7 mouse cellular contexts compared by ENCODE assay signal in the genomic region with DNA sequence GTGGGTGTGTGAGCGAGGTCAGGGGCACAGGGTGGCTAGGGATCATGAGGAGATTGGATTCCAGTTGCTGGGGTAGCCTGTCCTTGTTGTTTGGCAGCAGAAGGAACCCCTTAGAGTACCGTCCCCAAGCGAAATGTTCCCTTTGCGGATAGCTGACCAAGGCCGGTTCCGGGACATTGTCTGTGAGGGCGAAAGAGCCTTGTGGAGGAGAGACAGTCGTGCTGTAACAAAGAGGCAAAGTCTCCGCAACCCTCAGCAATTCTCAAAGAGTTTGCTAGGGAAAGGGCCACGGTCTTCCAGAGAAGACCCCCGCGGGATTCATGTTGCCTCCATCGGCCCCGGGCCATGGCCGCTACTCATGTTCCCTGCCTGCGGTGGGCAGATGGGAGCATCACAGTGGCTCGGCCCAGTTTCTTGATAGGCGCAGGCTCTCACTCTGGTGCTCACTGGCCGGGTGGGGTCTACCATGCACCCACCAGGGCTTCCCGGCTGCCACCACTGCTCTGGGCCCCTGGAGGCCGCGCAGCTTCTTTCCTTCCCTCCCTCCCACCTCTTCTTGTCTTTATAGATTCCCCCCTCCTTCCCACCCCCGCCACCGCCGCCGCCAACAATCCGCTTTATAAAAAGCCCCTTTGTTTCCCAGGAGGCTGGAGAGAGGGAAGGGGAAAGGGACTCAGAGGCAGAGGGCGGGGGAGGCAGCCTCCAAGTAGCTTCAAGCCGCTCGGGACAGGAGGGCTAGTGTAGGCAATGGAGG. TPM values are rescaled to one million over a fixed set of nuclear protein-coding genes. Genes with fewer than 3 reads are reported as not detected.
A peak's percentile ranks its signal among the peaks of the same experiment; 100 is the strongest.
DNase-seq lines count a peak whose midpoint lies in the region; ATAC-seq lines count a peak whose summit lies in the region.

No protein-coding gene starts in this region.

- peak overlapping the region; percentile 67 for H3K4me2 ChIP-seq in forebrain, embryonic 12.5 days
- peak overlapping the region; percentile 67 for H3K4me2 ChIP-seq in hindbrain, embryonic 11.5 days (replicated peaks; ENCODE audit: low read depth, low read length)
- H3K4me2 ChIP-seq in midbrain, embryonic 14.5 days (ENCODE audit: low read length): peak overlapping the region; percentile 69

- peaks cover 13% of the 10 kb centered on the region; the same call in 1 of the 2 replicates for H3K27me3 ChIP-seq in forebrain, embryonic 12.5 days
- peaks cover 8% of the 10 kb centered on the region; the same call in 1 of the 2 replicates for H3K27me3 ChIP-seq in hindbrain, embryonic 11.5 days (ENCODE audit: control insufficient read depth, insufficient read depth, low read length)
- no peaks in the 10 kb centered on the region for H3K27me3 ChIP-seq in midbrain, embryonic 14.5 days (ENCODE audit: control insufficient read depth, insufficient read depth, low read length)

- no peaks in the 10 kb centered on the region for H3K9me3 ChIP-seq in forebrain, embryonic 12.5 days
- H3K9me3 ChIP-seq in hindbrain, embryonic 11.5 days (ENCODE audit: control insufficient read depth, low read length): no peaks in the 10 kb centered on the region
- H3K9me3 ChIP-seq in midbrain, embryonic 14.5 days (ENCODE audit: control insufficient read depth, low read length): no peaks in the 10 kb centered on the region

- 22% methylated on average over 30 of the region's 30 CpGs for WGBS in forebrain, embryonic 12.5 days
- 27% methylated on average over 25 of the region's 30 CpGs for WGBS in hindbrain, embryonic 11.5 days
- WGBS in midbrain, embryonic 14.5 days: 30% methylated on average over 30 of the region's 30 CpGs

- no peaks in the 10 kb centered on the region for H3K36me3 ChIP-seq in forebrain, embryonic 12.5 days (replicated peaks)
- no peaks in the 10 kb centered on the region for H3K36me3 ChIP-seq in hindbrain, embryonic 11.5 days (ENCODE audit: control insufficient read depth, insufficient read depth, low read length)
- H3K36me3 ChIP-seq in midbrain, embryonic 14.5 days (ENCODE audit: control insufficient read depth, insufficient read depth, low read length): no peaks in the 10 kb centered on the region

- ATAC-seq in forebrain, embryonic 12.5 days (ENCODE audit: low FRiP score): peak; percentile 83
- ATAC-seq in hindbrain, embryonic 11.5 days (ENCODE audit: low FRiP score): peak; percentile 84
- peak; percentile 71 for ATAC-seq in midbrain, embryonic 14.5 days (ENCODE audit: low FRiP score, low TSS enrichment)

- peak overlapping the region; percentile 90 for H3K27ac ChIP-seq in forebrain, embryonic 12.5 days
- H3K27ac ChIP-seq in hindbrain, embryonic 11.5 days (ENCODE audit: low read depth, low read length): peak overlapping the region; percentile 60
- peak overlapping the region; percentile 81 for H3K27ac ChIP-seq in midbrain, embryonic 14.5 days (replicated peaks; ENCODE audit: low read depth, low read length)

- intact Hi-C loops in left cerebral cortex, postnatal 25 days (cut with DNase I): loop anchor here (1.0 to 5.0 kb wide), 7 partner anchors 51 to 469 kb away; a partner anchor contains a TSS

- DNase-seq in adrenal gland, adult 18-20 months (ENCODE audit: low spot score in 2 of 2): peak; percentile 23 to 26
- peak; percentile 26 to 30 for DNase-seq in adrenal gland, postnatal 36 days
- peak; percentile 57 for DNase-seq in hindbrain, embryonic 11.5 days (ENCODE audit: low spot score)
- DNase-seq in left cerebral cortex, postnatal 25 days (ENCODE audit: low spot score in 2 of 2): peak; percentile 23
- peak; percentile 71 for DNase-seq in midbrain, embryonic 14.5 days
- DNase-seq in urinary bladder, postnatal 36 days (ENCODE audit: low spot score in 2 of 2): peak; percentile 4 to 6

- H3K4me3 ChIP-seq in forebrain, embryonic 12.5 days (replicated peaks): peak overlapping the region; percentile 55
- H3K4me3 ChIP-seq in hindbrain, embryonic 11.5 days (ENCODE audit: low read depth, low read length): peak overlapping the region; percentile 40
- H3K4me3 ChIP-seq in midbrain, embryonic 14.5 days (replicated peaks; ENCODE audit: low read depth, low read length): peak overlapping the region; percentile 50

- peaks cover 13% of the 10 kb centered on the region for H3K4me1 ChIP-seq in forebrain, embryonic 12.5 days
- no peaks in the 10 kb centered on the region for H3K4me1 ChIP-seq in hindbrain, embryonic 11.5 days (replicated peaks; ENCODE audit: control insufficient read depth, insufficient read depth, low read length)
- H3K4me1 ChIP-seq in midbrain, embryonic 14.5 days (ENCODE audit: control insufficient read depth, insufficient read depth, low read length): 0 out of 2 replicates have a peak, but pooled peaks cover 3% of the 10 kb centered on the region

- H3K9ac ChIP-seq in forebrain, embryonic 12.5 days: peak overlapping the region; percentile 68
- peak overlapping the region; percentile 59 for H3K9ac ChIP-seq in hindbrain, embryonic 11.5 days (ENCODE audit: low read depth, low read length)
- peak overlapping the region; percentile 59 for H3K9ac ChIP-seq in midbrain, embryonic 14.5 days (replicated peaks; ENCODE audit: low read length)

RNA-seq across cellular contexts. Expression of a gene that starts 1.5 kb away (rescaled TPM):
- total RNA-seq in adrenal gland, adult 18-20 months (2021): 10 to 100 TPM in 1 of 2 experiments, 1 to 10 TPM in 1; 9.9 to 18.2 TPM
- 10 to 100 TPM; 15.3 to 19.3 TPM for total RNA-seq in adrenal gland, postnatal 36 days (2021)
- polyA plus RNA-seq in forebrain, embryonic 12.5 days (2016; fragmentation: Nextera tagmentation; extraction: Ambion mirVana): 8.2 and 9.7 TPM in 2 replicates
- polyA plus RNA-seq in hindbrain, embryonic 11.5 days (2014; fragmentation: Nextera tagmentation; extraction: Ambion mirVana): 5.1 and 5.2 TPM in 2 replicates
- 10 to 100 TPM; 31.8 to 35.2 TPM for total RNA-seq in left cerebral cortex, postnatal 25 days (2021)
- polyA plus RNA-seq in midbrain, embryonic 14.5 days (2014; fragmentation: Nextera tagmentation; extraction: Ambion mirVana): 6.7 and 8.6 TPM in 2 replicates

Comparison
In these comparisons a context has a peak if more than half of its experiments do, and no peak if none do; other contexts are left out.
1. Peak in every context shown above with its lines: DNase-seq, ATAC-seq, H3K4me3 ChIP-seq and H3K27ac ChIP-seq.
2. DNase-seq: peak in every context shown above with its lines; median percentile 71 in midbrain, embryonic 14.5 days; 57 in hindbrain, embryonic 11.5 days; 28 in adrenal gland, postnatal 36 days; 24 in adrenal gland, adult 18-20 months; 23 in left cerebral cortex, postnatal 25 days; 5 in urinary bladder, postnatal 36 days.